Mouse (Mus musculus) lung, embryonic 14.5 days (tissue): ENCODE results near the gene Tent4a. TPM values are rescaled to one million over a fixed set of nuclear protein-coding genes. Genes with fewer than 3 reads are reported as not detected.

Experiments
- ATAC-seq: fragments of 200-750 bp; cut with Nextera tagmentation; 2 replicates; pipeline ENCODE4 v1.8.0; 2017; ENCODE audit warnings: mild to moderate bottlenecking, moderate TSS enrichment, moderate library complexity; ENCODE audit not compliant: insufficient read depth
- DNase-seq: peaks from one replicate; pipeline ENCODE4 v3.0.0-alpha.2; 2015
- H3K27ac ChIP-seq: fragments of 300-500 bp; sonication (generic); 2 replicates; pipeline ENCODE4 v1.5.1; 2014; ENCODE audit warnings: low read depth, mild to moderate bottlenecking, moderate library complexity
- H3K27me3 ChIP-seq: fragments of 300-500 bp; sonication (generic); 2 replicates; pipeline ENCODE4 v1.6.1; 2014; ENCODE audit warnings: low read length, control low read depth; ENCODE audit not compliant: insufficient read depth
- H3K36me3 ChIP-seq: fragments of 300-500 bp; sonication (generic); 2 replicates; pipeline ENCODE4 v1.6.1; 2014; ENCODE audit warnings: control low read depth; ENCODE audit not compliant: insufficient read depth
- H3K4me1 ChIP-seq: fragments of 300-500 bp; sonication (generic); 2 replicates; pipeline ENCODE4 v1.6.1; 2014; ENCODE audit warnings: antibody characterized with exemption, control low read depth; ENCODE audit not compliant: insufficient read depth
- H3K4me2 ChIP-seq: fragments of 300-500 bp; sonication (generic); 2 replicates; pipeline ENCODE4 v1.6.1; 2014; ENCODE audit warnings: mild to moderate bottlenecking
- H3K4me3 ChIP-seq: fragments of 300-500 bp; sonication (generic); 2 replicates; pipeline ENCODE4 v1.5.1; 2014; ENCODE audit warnings: low read depth, low read length
- H3K9ac ChIP-seq: fragments of 300-500 bp; sonication (generic); 2 replicates; pipeline ENCODE4 v1.6.1; 2014
- H3K9me3 ChIP-seq: fragments of 300-500 bp; sonication (generic); 2 replicates; pipeline ENCODE4 v1.6.1; 2016; ENCODE audit warnings: low read depth, low read length, control low read depth
- CTCF ChIP-seq: IDR thresholded peaks from 2 replicates; pipeline ENCODE4 v1.5.1; 2016; ENCODE audit warnings: antibody characterized with exemption, low read depth
- WGBS: fragments of 180-500 bp; shearing (Covaris S2); extraction: QIAGEN DNeasy Blood & Tissue Kit; methylation state at CpG from one replicate; pipeline ENCODE4 v1.1.7; 2014; 5-methylcytosine and 5-hydroxymethylcytosine counted together
- polyA plus RNA-seq: library from polyadenylated mRNA; unstranded; fragments of >200 nt; fragmentation: Nextera tagmentation; extraction: Ambion mirVana; gene quantifications from 2 replicates; pipeline ENCODE4 v1.2.1, GENCODE M21; 2014

Tent4a gene
- polyA plus RNA-seq, 1 experiment from 2014 or later, result 8.9 TPM

DNA sequence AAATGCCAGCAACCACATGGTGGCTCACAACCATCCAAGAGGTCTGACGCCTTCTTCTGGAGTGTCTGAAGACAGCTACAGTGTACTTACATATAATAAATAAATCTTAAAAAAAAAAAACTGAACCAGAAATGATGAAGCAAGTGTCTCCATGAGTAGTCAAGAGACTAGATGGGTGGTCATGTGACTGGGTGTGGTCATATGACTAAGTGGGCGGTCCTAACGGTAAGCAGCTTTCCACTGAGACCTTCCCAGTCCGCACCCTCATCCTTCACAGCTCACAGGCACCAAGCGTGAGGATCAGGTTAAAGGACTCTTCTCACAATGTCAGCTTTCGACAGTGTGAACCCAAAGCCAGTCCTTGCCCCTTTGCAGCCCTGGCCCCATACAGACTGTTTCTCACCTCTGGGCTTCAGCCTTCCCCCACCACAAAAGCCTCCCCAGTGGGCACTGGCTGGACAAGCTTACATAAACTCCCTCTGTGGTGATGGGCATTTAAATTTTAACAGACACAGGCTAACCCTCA, 21.6 kb upstream of the Tent4a start:
- TF ChIP-seq CTCF, result no peak
- H3K4me1 ChIP-seq, result no peaks in the 10 kb centered on the region
- H3K4me3 ChIP-seq, result no peak overlapping the region
- no peak overlapping the region for H3K9ac ChIP-seq
- no peaks in the 10 kb centered on the region for H3K27me3 ChIP-seq
- H3K27ac ChIP-seq, result no peak overlapping the region
- ATAC-seq (no peak), DNase-seq (no peak)
- H3K4me2 ChIP-seq, result no peak overlapping the region
- WGBS, result 70% methylated on average over 6 of the region's 6 CpGs
- no peaks in the 10 kb centered on the region for H3K9me3 ChIP-seq
- no peaks in the 10 kb centered on the region for H3K36me3 ChIP-seq

DNA sequence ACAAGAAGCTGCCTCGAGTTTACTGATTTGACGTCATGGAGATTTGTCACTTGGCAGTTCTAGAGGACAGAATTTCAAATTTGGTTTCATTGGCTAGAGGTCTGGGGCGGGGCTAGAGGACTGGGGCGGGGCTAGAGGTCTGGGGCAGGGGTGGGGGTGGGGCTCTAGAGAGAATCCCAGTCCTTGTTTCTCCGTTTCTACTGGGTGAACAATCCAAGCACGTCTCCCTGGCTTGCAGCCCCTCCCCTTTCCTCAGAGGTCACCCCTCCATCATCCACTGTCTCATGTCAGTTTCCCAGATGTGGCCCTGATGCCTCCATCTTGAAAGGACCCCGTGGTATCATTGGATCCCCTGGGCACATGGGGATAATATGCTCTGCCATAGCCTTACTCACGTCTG, 20.6 kb upstream of the Tent4a start:
- Histone ChIP-seq H3K4me2 (no peak overlapping the region), H3K27me3 (no peaks in the 10 kb centered on the region), H3K9me3 (no peaks in the 10 kb centered on the region), H3K4me1 (no peaks in the 10 kb centered on the region), H3K4me3 (no peak overlapping the region), H3K27ac (no peak overlapping the region), H3K9ac (no peak overlapping the region), H3K36me3 (no peaks in the 10 kb centered on the region)
- TF ChIP-seq CTCF, result no peak
- DNase-seq (no peak), ATAC-seq (no peak)
- WGBS, result 23% methylated on average over 8 of the region's 8 CpGs

- WGBS, result 70% methylated on average over 9 of the region's 9 CpGs
These were observed 19.8 kb upstream of the Tent4a start for GRCm38 (mm10) chr13:69554255-69554654.

GRCm38 (mm10) chr13:69553024-69553423, 18.6 kb upstream of the Tent4a start:
- peak; percentile 72 for DNase-seq
- Histone ChIP-seq H3K4me3 (no peak overlapping the region), H3K27ac (no peak overlapping the region), H3K9ac (no peak overlapping the region), H3K27me3 (no peaks in the 10 kb centered on the region), H3K4me2 (no peak overlapping the region), H3K9me3 (no peaks in the 10 kb centered on the region), H3K4me1 (no peaks in the 10 kb centered on the region), H3K36me3 (no peaks in the 10 kb centered on the region)
- peak; percentile 88 for TF ChIP-seq CTCF
- no peak for ATAC-seq
- 21% methylated on average over 5 of the region's 5 CpGs for whole genome bisulfite sequencing

More at GRCm38 (mm10) chr13:69554255-69554654, 19.8 kb upstream of the Tent4a start:
- TF ChIP-seq CTCF, result no peak
- Histone ChIP-seq H3K4me3 (no peak overlapping the region), H3K4me1 (no peaks in the 10 kb centered on the region), H3K36me3 (no peaks in the 10 kb centered on the region), H3K9me3 (no peaks in the 10 kb centered on the region), H3K4me2 (no peak overlapping the region), H3K27ac (no peak overlapping the region), H3K9ac (no peak overlapping the region), H3K27me3 (no peaks in the 10 kb centered on the region)
- DNase-seq (no peak), ATAC-seq (no peak)

DNA sequence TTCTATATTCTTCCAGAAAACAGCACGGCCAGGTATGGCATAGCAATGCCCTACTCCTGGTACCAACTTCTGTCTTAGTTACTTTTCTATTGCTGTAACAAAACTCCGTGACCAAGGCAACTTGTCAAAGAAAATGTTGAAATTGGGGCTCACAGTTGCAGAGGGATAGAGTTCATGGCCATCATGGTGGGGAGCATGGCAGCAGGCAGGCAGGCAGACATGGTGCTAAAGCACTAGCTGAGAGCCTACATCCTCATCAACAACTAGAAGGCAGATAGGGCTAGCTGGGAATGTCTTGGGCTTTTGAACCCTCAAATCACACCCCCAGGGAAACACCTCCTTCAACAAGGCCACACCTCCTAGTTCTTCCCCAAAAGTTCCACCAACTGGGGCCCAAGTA, 16.4 kb upstream of the Tent4a start:
- H3K36me3 ChIP-seq, result no peaks in the 10 kb centered on the region
- H3K9ac ChIP-seq, result no peak overlapping the region
- no peaks in the 10 kb centered on the region for H3K27me3 ChIP-seq
- DNase-seq, result no peak
- H3K4me1 ChIP-seq, result no peaks in the 10 kb centered on the region
- no peaks in the 10 kb centered on the region for H3K9me3 ChIP-seq
- H3K27ac ChIP-seq, result no peak overlapping the region
- TF ChIP-seq CTCF, result no peak
- 81% methylated on average over 2 of the region's 2 CpGs for WGBS
- no peak overlapping the region for H3K4me3 ChIP-seq
- H3K4me2 ChIP-seq, result no peak overlapping the region
- no peak for ATAC-seq

GRCm38 (mm10) chr13:69549980-69550379, 15.6 kb upstream of the Tent4a start:
- DNase-seq, result no peak

GRCm38 (mm10) chr13:69547488-69548180, 13.2 kb upstream of the Tent4a start:
- H3K36me3 ChIP-seq, result no peaks in the 10 kb centered on the region
- H3K9me3 ChIP-seq, result no peaks in the 10 kb centered on the region
- WGBS, result 55% methylated on average over 16 of the region's 16 CpGs
- H3K4me1 ChIP-seq, result no peaks in the 10 kb centered on the region
- ATAC-seq (no peak), DNase-seq (no peak)
- no peaks in the 10 kb centered on the region for H3K27me3 ChIP-seq
- H3K9ac ChIP-seq, result no peak overlapping the region
- no peak overlapping the region for H3K27ac ChIP-seq
- no peak overlapping the region for H3K4me2 ChIP-seq
- no peak for TF ChIP-seq CTCF
- no peak overlapping the region for H3K4me3 ChIP-seq

More at GRCm38 (mm10) chr13:69549980-69550379, 15.6 kb upstream of the Tent4a start:
- Histone ChIP-seq H3K9me3 (no peaks in the 10 kb centered on the region), H3K4me3 (no peak overlapping the region), H3K27ac (no peak overlapping the region), H3K27me3 (no peaks in the 10 kb centered on the region), H3K4me2 (no peak overlapping the region), H3K4me1 (no peaks in the 10 kb centered on the region), H3K36me3 (no peaks in the 10 kb centered on the region), H3K9ac (no peak overlapping the region)
- TF ChIP-seq CTCF, result no peak
- WGBS, result 46% methylated on average over 8 of the region's 8 CpGs
- ATAC-seq, result no peak
